Mouse (Mus musculus): Measurements from ENCODE around the gene Hist1h2ae.

Hist1h2ae gene

DNA sequence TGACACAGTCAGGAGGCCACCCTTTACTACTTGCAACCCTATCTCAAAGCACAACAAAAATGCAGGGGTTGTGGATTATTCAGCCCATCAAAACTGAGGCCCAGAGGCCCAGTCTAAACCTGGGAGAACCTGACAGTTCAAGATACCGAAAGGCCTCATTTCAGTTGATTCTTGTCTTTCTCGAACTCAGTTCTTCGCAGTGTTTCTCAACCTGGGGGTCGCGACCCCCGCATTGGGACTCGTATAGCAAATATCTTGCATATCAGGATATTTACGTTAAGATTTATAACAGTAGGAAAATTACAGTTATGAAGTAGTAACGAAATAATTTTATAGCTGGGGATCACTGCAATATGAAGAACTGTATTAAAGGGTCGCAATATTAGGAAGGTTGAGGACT is 45.1 kb downstream of the Hist1h2ae start:
- intact Hi-C loops (cut with DNase I): loop anchor here (5.0 kb wide), 1 partner anchor 1494 kb away; no protein-coding TSS in a partner anchor

GRCm38 (mm10) chr13:23524654-23525053 is 46.4 kb downstream of the Hist1h2ae start:
- intact Hi-C loops (cut with DNase I): loop anchor here (5.0 kb wide), 1 partner anchor 1492 kb away; no protein-coding TSS in a partner anchor

DNA sequence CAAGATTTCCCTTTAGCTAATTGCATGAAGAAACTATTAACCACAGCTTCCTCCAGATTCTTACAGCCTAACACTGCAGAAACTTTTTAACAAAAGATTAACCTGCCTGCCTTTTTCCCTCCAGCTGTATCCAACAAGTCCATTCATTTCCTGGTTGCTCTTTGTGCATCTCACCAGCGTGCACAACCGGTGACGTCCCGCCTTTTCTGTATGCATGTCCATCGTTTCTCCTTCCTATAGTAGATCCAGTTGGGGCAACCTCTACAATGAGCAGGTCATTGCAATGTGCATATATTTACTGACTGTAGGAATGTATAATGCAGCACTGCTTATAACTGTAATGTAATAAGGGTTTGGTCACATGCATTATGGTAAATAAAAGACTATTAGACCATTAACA is 47.0 kb downstream of the Hist1h2ae start:
- intact Hi-C loops (cut with DNase I): no loop called here

DNA sequence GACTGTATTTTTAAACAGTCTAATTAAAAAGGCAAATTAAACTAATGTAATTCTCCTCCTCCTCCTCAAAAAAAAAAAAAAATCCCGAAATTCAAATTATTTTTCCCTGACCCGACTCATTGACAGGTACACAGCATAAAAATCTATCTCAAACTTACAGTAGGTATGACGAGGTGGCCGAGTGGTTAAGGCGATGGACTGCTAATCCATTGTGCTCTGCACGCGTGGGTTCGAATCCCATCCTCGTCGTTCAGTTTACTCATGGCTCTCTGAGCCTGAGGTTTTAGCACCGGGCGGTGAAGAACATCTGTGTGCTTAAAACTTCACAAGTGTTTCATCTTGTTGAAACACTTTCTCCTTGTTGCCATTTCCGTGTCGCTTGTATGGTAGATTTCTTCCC is 49.3 kb downstream of the Hist1h2ae start:
- intact Hi-C loops (cut with DNase I): no loop called here

Small RNAs within 50 kb of the gene (microRNA-seq; reads per million reads assigned to microRNA genes)
- gene Gm44297: 0 reads per million in 2 experiments
- gene Gm44359: 0 reads per million in 2 experiments
- 0 reads per million in 2 experiments for gene Gm44394

Measured in adrenal gland (tissue).